Mouse (Mus musculus) testis, postnatal 10 days (tissue): ENCODE measurements around the gene Selenos.

ENCODE experiments used
- DNase-seq: peaks from one replicate; pipeline ENCODE4 v3.0.0; 2021; ENCODE audit warnings: low spot score

Selenos gene

DNA sequence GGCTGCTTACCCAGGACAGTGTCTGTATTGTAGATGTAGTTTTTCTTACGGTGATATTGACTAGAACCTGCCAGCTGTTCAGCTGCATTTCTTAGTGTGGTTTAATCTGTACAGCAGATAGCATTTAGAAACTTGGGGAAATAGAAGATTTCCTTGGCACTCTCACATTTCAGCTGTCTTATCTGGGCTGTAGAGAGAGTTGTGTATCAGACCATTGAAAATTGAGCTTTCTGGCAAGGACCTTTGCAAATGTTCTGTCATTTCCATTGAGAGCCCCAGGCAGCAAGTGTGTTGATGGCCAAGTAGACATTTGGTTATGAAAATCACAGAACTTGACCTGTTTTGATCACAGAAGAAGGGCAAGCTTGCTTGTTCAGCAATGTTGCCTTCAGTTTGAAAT, 40.7 kb downstream of the Selenos start:
- DNase-seq = no peak

- DNase-seq = no peak
Observed at GRCm38 (mm10) chr7:66120702-66121396, 41.4 kb downstream of the Selenos start.

- DNase-seq = no peak
Observed at GRCm38 (mm10) chr7:66124551-66124968, 45.1 kb downstream of the Selenos start.

DNA sequence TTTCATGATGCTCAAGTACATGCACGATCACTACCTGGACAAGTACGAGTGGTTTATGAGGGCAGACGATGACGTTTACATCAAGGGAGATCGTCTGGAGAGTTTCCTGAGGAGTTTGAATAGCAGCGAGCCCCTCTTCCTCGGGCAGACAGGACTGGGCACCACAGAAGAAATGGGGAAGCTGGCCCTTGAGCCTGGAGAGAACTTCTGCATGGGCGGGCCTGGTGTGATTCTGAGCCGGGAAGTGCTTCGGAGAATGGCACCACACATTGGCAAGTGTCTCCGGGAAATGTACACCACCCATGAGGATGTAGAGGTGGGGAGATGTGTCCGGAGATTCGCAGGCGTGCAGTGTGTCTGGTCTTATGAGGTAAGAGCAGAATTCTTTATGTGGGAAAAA, 45.9 kb downstream of the Selenos start:
- DNase-seq = no peak

DNA sequence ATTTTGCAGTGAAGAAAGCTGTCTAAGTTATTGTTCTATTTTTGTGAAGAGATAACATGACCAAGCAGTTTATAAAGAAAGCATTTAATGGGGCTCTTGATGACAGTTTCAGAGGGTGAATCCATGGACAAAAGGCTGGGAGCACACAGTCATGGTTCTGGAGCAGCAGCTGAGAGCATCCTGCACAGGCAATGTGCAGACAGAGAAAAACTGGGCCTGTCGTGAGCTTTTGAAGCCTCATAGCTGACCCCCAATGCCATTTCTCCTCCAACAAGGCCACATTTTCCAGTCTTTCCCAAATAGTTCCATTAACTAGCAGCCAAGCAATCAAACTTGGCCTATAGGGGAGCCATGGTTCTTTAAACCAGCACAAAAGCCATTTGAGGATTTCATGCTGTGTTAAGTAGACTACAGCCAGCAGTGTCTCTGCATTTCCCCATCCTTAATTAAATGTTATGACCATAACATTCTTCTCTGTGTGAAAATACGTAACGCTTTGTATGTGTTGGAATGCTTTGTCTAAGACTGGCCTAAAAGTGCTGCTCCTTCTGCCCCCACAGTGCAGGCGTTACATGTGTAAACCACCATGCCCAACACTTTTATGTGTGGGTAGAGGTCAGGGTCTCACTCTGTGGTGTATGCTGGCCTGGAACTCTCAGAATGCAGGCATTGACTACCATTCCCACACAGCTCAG, 48.6 kb downstream of the Selenos start:
- DNase-seq = no peak

DNA sequence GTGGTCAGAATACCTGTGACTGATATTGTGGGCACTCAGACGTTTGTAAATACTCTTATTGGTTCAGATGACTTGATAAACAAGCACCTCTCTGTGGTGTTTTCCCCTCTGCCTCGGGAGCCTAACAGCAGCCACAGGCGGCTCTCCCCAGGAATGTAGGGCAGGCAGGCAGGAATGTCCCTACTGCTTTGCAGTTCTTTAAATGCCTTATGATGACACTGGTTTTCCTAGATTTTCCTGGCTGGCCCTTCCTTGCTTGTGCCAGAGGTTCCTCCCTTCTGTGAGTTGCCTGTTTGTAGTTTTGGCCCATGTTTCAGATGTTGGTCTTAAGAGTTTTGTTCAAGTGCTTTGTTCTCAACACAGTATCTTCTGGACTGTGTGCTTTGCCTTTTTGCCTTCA, 49.4 kb downstream of the Selenos start:
- no peak for DNase-seq

DNA sequence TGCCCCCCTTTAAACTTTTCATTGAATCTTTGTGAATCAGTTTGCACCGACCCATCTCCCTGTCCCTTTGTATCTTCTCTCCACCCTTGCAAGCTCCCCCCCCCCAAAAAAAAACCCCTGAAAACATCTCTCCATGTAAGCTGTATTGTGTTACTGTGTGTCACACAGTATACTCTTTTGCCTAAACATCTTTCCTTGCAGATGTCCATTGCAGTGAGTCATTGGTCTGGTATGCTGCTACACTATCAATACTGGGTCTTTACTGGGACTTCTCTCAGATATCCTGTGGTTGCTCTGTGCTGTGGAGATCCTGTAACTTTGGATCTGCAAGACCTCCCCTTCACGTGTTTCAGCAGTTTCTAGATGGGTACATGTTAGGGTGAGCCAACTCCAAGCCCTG, 50.8 kb downstream of the Selenos start:
- no peak for DNase-seq

GRCm38 (mm10) chr7:66131776-66132421, 52.5 kb downstream of the Selenos start:
- no peak for DNase-seq

DNA sequence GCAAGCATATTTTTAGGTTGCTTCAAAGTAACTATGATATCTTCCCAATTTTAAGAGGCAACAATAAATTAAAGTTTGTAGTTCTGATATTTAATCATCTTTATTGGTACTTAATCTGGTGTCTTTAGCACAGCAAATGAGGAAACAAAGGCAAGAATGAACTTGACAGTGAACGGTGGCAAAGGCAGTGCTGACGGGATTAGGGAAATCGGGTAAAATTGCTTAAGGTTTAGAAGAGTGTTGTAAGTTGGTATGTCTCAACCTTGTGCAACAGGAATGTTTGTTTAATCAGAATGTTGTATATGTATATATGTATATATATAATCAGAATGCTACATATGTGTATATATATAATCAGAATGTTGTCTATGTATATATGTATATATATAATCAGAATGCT, 54.7 kb downstream of the Selenos start:
- DNase-seq = no peak

DNA sequence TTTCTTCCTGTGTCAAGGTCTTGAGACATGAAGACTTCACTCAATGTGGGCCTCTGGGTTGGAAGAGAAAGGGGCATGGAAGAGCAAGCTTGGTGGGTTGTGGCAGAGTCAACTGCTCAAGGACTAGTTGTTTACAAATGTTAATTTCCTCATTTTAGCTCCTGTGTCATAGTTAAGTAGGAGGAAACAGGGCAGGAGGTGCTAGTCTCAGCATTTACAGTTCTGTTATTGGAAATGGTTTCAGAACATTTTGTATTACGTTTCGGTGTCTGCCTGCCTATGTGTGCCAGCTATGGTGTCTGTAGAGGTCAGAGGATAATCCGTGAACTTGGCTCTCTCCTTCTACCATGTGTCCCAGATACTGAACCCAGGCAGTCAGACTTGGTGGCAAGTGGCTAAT, 56.2 kb downstream of the Selenos start:
- no peak for DNase-seq

DNA sequence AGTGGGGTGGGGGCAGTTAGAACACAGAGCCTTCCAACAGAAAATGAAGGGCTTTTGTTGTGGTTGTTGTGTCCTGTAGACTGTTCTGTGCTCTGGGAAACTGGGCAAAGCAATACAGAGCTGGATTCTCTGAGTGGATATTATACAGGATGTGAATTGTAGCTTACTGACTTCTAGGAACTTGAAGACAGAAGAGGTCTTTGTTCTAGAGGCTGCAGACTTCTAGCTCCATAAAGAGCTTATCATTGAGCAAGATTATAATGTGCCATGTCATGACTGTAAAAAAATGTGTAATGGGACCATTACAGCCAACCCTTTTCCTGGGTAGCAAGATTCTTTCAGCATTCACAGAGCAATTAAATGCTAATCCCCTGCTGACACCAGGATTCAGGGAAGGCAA, 56.7 kb downstream of the Selenos start:
- DNase-seq = no peak

DNA sequence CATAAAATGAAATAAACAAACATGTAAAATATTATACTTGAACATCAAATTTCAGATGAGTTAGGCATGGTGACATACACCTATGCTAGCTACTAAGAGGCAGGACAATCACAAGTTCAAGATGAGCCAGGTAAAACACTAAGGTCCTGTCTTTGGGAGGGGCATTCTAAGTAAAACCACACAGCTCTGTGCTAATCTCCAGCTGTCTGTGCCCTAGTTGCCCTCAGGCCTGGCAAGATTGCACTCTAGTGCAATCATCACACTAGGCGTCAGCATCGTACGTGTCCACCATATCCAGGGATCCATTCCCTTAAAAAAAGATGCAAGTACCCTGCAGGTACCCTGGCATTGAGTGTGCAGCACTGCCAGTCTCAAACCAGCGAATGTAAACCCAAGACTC, 57.9 kb downstream of the Selenos start:
- DNase-seq = no peak

DNA sequence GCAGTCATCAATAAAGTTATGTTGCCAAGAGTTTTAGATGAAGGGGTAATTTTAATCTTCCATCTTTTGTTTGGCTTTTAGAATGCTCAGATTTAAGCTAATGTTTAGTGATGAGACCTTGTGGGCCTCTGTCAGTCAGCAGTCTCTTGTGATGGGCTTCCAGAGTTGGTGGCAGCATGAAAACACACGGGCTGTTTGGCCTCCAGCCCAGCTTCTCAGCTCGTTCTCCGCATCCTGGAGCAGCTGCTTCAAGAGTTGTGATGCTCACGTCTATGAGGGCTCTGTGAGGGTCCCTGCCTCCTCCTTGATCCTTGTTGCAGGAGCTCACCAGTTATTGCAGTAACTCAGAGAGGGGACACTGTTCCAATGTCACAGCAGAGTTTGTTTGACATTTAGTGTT, 58.9 kb downstream of the Selenos start:
- no peak for DNase-seq

DNA sequence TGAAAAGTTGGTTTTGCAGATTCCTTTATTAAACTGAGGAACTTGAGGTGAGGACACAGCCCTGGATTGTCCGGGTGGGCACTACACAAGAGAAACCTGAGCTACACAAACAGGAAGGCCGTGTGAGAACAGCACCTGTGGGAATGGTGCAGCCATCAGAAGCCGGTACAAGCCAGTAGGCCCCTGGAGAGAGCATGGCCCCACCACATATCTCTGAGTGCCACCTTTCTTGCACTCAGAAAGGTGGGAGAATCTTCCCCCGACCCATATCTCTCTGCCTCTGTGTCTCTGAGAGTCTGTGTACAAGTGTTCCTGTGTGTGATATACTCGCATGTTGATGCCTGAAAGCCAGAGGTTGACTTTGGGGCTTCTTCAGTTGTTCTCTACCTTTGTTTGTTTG, 59.4 kb downstream of the Selenos start:
- no peak for DNase-seq
